ENCODE assay signal across 11 mouse cellular contexts in the genomic region with DNA sequence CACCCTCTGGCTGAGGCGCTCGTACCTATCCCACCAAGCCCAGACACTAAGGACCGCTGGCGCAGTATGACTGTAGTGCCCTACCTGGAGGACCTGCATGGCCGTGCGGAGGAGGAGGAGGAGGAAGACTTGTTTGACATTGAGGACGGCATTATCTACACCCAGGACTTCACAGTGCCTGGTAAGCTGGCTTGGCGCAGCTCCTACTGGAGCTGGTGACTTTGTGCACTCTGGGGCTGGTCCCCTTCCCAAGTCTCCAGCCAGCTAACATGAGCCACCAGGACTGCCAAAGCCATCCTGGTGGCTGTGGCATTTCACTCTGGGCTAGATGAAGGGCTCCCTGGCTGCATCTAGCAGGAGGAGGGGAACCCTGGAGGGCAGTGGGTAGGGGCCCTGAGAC.
"Had no signal": no experiment of that assay in that cellular context is flagged by ENCODE, and none has a peak within 500 bp of the region (broad histone marks: within the 10 kb centered on the region; RNA-seq: fewer than 3 reads in every experiment).

No protein-coding gene starts in this region.

- H3K9me3 ChIP-seq: limb, embryonic 15.5 days; midbrain, embryonic 12.5 days had no signal

- H3K27me3 ChIP-seq: limb, embryonic 15.5 days had no signal

- ATAC-seq: midbrain, embryonic 16.5 days had no signal

- H3K27ac ChIP-seq: limb, embryonic 15.5 days; midbrain, embryonic 12.5 days; stomach, postnatal 0 days had no signal

- H3K4me3 ChIP-seq: limb, embryonic 15.5 days; midbrain, embryonic 12.5 days had no signal

- H3K9ac ChIP-seq: limb, embryonic 15.5 days; lung, embryonic 14.5 days; midbrain, embryonic 12.5 days had no signal

- H3K4me2 ChIP-seq: limb, embryonic 15.5 days; lung, embryonic 14.5 days; midbrain, embryonic 12.5 days had no signal

- DNase-seq: kidney, adult 8-10 months; kidney, postnatal 36 days; left cerebral cortex, postnatal 4 days; lung, embryonic 14.5 days; lung, postnatal 10 days; lung, postnatal 4 days; thymus, postnatal 4 days had no signal
